Mouse (Mus musculus) C2C12 (cell line): Measurements from ENCODE around the gene Hist1h4f.

Experiments
- CTCF ChIP-seq: IDR thresholded peaks from one replicate; pipeline ENCODE4 v1.5.1; 2011; ENCODE audit not compliant: control insufficient read depth, insufficient read depth, insufficient read length
- USF1 ChIP-seq: IDR thresholded peaks from one replicate; pipeline ENCODE4 v1.6.1; 2011; ENCODE audit warnings: low read depth, mild to moderate bottlenecking, control low read depth, moderate library complexity

- TF ChIP-seq CTCF (no peak), USF1 (no peak)
Measured at GRCm38 (mm10) chr13:23530901-23531875, 20.3 kb downstream of the Hist1h4f start, which contains the start of gene Hist1h4h.
